Mouse (Mus musculus) MN1 (cell line): ENCODE data around the gene Gopc.

Experiments
- DNase-seq: peaks from one replicate; pipeline ENCODE4 v3.0.0-alpha.2; 2016; ENCODE audit warnings: low spot score

The Gopc gene

DNA sequence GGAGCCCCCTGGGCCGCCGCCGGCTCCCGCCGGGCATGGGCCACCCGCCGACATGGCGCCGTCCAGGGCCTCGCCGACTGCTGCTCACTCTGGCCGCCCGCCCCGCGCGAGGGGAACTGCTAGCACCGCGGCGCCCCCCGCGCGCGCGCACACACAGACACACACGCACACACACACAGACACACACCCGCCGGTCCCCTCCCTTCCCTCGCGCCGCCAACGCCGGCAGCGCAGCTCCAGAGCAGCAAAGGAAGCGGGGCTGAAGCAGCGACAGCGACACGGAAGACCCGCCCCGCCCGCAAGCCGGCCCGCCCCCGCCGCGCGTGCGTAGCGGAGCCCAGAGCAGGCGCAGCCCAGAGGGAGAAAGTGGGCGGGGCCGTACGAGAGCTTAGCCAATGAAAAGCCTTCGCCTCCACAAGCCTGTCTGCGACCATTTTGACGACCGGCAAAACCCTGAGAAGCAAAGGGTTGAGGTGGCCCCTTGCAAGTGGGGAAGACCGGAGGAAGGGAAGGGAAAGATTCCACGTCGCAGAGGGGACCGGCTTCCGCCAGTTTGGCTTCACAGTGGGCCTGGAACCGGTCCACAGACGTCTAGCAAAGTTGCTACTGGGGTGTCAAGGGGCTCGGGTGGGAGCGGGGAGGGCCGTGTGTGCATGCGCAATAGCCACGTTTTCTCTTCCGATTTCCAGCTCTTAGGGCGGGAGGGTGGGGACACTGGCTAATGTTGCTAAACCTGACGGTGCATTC, at the start of gene Gopc:
Gopc (minus strand) TSS at position 280 of the 747 bp plus-strand sequence.
- peak; percentile 100 for DNase-seq

DNA sequence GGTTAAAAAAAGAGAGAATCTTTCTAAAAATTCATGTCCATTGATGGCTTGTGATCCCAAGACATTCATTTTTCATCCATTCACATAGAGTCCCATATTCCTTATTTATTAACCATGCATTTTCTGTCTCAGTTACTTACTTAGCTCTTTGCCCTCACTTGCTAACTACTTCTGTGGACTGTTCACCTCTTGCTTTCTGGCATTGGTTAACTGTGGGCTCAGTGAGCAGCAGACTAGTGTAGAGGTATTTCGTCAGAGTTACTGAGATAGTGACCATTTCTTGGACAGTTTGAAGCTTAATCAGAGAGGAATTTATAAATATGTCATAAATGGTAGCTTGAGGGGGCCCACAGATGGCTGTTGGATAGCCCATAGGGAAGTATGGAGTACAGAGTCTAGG, 49.0 kb upstream of the Gopc start:
- DNase-seq: no peak

DNA sequence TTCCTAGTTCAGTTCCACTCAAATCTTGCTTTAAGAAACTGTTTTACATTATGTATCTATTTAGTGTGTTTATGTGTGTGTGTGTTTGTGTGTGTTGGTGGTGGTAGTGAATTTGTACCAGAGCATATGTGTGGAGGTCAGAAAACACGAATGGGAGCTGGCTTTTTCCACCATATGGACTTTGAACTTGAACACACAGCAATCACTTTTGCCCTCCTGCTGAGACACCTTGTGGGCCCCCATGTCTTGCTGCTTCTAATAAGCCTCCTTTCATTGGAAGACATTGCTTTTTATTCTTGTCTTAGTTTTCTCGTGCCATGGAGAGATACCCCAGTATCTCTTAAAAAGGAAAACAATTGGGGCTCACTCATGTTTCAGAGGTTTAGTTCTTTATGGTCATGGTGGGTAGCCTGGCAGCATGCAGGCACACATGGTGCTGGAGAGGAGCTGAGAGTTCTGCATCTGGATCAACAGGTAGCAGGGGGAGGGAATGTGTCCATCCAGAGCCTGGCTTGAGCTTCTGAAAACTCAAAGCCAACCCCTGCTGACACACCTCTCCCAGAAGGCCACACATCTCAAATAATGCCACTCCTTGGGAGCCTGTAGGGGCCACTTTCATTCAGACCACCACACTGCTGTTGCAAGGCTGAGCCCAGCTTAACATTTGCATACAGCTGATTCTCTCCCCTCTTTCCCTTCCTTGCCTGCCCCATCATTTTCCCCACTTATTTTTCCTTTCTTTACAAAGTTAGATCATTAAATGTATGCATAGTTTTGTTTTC, 45.9 kb upstream of the Gopc start:
- no peak for DNase-seq

DNA sequence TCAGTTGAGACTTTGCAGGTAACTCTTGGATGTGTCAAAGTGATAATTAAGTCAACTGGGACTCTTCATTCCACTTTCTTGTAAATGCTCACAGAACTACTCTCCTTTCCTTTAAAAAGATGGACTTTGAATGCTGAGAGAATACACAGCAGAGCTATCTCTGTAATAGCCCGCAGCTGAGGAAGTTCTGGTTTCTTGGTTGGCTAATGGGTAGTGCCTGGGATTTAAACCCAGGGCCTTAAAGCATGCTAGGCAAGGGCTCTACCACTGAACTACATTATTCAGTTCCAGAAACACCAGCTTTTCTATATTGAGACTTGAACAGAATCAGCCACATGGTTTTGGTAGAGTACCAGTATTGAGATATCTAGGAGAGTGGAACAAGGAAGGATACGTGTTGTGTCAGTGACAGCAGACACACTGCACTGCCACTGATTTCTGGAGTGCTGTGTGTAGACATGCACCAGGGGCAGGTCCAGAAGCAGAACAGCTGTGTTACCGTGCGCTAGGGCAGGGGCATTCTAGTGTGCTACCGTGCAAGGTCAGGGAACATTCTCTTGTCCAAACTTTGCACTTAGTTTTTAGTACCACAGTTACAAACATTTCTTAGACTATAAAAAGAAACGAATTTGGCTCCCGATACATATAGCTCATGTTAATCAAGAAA, 44.5 kb upstream of the Gopc start:
- DNase-seq: no peak

DNA sequence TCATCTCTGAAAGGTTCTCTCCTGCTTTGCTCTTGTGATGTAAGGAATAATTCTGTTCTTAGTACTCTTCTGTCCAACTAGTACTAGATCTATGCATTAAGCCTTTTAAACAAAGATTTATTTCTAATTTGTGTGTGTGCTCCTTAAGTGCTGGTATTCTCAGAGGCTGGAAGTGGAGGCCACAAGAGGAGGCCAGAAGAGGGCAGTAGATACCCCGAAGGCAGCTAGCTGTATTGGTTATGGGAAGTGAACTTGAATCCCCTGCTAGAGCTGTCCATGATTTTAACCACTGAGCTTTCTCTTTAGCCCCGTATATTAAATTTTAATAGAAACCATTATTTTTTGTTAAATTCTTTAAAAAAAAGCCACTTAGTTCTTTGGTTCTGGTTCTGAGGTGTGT, 41.2 kb upstream of the Gopc start:
- no peak for DNase-seq

DNA sequence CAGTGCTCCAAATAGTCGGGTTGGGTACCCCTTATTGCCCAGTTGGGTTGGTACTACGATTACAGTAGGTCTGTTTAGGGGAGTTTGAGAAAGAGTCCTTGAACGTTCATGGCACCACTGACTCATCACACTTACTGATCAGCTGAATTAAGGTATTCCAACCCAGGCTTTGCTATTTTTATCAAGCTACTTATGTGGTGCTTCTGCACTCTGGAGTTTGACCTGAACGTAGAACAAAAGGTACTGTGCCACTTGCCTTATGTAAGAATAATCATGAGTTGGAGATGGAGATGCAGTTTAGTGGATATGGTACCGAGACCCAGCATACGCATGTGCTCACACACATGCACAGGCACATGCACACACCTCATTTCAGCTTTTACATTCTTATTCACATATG, 39.8 kb upstream of the Gopc start:
- no peak for DNase-seq

DNA sequence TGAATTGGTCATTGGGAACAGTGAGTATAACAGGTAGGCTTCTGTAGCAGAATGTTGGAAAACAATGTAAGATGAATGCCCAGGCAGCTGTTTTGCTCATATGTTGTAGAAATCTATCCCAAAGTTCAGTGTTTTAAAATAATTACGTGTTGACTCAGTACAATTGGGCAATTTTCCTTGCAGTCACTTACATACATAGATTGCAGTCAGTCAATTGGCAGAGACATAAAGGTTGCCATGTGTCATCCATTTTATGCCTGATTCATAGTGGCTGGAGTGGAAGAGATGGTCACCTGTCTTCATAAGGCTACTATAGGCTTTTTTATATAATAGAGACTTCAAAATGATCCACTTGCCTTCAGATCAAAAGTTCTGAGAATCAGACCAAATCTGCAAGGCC, 38.6 kb upstream of the Gopc start:
- DNase-seq: no peak

DNA sequence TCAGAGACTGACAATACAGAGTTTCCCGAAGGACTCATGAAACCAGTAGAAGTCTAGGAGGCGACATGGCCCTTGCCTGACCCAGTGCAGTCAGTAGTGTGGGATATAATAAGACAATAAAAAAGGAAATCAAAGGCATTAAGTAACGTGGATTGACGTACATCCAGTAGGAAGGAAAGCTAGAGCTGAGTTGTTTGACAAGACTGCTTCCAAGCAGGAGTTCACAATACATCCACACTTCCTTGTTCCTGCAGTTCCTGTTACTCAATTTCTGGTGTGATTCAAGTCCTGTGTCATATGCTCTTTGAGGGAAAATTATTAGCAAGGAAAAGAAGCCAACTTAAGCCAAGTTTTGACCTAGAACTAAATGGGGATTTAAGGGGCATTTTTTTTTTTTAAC, 37.5 kb upstream of the Gopc start:
- DNase-seq: no peak

DNA sequence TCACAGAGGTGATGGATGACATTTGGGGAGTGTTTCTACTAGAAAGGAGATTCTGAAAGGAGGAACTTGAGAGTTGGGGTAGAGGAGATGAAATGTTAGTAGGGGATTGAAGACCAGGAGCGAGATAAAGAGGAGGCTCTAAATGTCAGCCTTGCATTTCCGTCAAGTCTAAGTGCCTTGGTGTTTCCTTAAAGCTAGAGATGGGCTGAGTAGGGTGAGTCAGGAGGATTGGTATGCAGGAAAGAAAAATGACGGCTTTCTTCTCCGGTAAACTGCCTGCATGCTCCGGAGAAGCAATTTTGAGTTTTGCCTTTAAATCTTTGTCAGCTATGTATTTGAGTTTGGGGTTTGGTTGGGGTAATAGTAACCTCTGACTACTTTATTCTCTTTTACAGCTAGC, 37.0 kb upstream of the Gopc start:
- no peak for DNase-seq

DNA sequence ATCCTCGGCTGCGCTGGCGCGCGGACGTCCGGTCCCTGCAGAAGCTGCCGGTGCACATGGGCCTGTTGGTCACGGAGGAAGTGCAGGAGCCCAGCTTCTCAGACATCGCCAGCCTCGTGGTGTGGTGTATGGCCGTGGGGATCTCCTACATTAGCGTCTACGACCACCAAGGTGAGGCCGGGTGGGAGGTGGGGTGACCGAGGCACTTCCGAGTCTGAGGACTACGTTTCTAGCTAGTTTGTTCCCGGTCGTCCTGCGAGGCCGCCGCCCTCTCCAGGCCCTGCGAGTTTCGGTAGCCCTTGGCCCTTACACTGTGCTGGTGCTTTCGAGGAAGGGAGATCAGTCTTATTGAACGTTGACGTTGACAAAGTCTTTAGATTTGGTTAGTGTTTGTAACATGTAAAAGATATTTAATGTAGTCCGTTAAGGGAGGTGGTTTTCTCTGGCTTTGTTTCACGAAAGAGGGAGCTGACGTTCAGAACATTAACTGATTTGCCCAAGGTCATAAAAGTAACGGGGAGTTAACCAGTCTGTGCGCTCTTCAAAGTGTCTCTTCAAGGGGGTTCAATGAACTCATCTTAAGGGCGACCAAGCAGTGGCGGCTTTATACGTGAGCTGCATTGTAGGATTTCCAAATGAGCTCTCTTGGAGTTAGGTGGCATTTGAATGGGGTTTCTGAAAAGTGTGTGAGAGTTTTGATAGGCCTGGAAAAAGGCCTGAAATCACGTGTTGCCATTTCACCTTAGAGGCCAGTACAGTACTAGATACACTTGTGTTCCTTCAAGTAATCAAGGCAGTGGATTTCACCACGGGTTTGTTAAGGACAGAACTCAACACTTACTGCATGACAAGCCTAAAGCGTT, 36.3 kb upstream of the Gopc start:
- peak; percentile 71 for DNase-seq

DNA sequence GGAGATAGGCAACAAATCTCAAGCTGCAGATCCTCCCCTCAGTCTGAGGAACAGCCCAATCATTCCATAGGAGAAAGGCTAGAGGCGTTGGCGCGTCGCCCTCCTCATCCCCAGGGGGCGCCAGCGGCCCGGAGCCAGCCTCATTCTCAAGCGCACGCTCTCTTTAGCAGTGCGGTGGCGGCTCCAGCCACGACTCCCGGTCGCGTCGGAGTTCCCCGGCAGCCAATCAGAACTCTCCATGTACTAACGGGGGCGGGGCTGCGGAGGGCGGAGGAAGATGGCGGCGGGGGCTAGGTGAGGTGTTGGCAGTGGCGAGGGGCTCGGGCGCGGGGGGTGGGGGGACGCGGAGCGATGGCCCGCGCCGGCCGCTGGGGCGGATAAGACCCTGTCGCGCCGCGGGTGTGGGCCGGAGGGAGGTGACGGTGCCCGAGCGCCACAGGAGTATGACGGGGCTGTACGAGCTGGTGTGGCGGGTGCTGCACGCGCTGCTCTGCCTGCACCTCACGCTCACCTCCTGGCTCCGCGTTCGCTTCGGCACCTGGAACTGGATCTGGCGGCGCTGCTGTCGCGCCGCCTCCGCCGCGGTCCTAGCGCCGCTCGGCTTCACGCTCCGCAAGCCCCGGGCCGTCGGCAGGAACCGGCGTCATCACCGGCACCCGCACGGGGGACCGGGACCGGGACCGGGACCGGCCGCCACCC, 35.5 kb upstream of the Gopc start, which contains the start of gene Nus1:
Nus1 (plus strand) TSS at position 249 of the 699 bp plus-strand sequence.
- peak; percentile 100 for DNase-seq

DNA sequence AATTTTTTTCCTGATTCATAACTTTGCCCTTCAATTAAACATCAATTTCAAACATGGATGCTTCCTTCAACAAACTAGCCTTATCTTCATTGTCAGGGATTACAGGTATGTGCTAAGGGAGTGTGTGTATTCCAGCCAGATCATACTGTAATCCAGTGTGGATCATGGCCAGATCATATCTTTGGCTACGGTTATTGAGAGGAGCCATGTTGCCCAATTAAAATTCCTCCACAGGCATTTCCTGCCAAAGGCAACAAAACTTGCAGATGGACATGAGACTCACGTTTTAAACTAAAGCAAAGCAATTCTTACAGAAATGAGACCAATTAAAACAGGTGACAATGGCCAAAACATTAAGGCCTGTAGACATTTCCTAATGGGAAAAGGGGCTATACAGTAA, 34.5 kb upstream of the Gopc start:
- DNase-seq: no peak

DNA sequence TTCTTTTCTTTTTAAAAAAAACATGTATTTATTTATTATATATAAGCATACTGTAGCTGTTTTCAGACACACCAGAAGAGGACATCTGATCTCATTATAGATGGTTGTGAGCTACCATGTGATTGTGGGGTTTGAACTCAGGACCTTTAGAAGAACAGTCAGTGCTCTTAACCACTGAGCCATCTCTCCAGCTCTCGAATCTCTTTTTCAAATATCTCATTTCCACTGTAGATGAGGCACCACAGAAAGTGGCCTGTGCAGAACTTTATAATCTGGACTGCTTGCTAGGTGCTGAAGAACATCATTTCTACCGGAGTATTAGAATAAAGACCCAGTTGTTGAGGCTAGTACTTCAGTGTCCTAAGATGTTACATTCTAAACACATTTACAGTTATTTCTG, 33.1 kb upstream of the Gopc start:
- DNase-seq: no peak

DNA sequence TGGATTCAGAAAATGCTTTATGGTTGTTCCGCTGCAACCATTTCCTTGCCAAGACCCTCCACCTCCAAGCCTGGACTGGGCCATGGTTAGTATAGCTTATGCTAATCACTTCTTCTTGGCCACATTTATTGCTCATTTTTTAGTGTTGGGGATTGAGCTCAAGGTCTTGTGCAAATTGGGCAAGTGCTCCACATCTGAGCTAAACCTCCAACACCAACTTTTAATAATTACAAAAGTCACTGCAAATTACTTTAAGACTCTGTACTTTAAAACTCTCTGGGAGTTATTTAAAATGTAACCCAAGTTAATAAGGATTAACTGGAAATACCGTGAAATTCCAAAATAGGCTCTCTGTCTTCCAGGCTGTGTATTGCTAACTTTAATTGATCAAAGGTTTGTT, 25.6 kb upstream of the Gopc start:
- DNase-seq: no peak

DNA sequence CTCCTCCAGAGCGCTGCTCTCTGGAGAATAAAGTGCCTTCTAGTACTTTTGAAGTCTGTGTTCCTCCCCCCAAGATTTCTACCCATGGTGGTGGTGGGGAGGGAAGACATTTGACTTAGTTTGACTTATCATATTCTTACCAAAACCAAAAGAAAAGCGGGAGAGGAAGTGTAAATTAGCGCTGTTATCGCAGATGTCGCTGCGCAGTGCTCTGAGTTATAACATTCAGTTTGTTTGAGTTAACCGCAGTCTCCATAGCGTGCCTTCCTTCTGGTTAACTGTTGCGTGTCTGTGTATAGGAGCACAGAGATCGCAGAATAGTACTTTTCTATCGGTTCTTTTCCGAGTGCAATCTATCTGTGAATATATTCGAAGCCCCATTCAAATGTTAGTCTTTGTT, 23.2 kb upstream of the Gopc start:
- no peak for DNase-seq

DNA sequence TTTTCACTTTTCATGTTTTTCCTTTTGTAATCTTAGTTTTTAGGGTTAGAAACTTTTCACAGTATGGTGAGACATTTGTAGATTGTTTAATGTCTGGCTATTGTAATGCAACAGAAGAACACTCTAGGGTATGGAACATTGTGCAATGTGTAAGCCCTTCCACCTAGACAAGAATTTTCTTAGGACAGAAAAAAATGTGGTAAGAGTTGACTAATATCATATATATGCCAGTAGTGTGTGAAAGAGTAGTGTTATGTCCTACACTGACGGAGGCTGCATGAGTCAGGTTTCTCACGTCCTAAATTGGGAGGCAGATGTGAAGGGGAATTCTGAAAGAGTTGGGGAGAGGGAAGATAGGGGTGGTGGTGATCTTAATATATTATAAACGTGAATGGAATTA, 17.8 kb upstream of the Gopc start:
- DNase-seq: no peak

DNA sequence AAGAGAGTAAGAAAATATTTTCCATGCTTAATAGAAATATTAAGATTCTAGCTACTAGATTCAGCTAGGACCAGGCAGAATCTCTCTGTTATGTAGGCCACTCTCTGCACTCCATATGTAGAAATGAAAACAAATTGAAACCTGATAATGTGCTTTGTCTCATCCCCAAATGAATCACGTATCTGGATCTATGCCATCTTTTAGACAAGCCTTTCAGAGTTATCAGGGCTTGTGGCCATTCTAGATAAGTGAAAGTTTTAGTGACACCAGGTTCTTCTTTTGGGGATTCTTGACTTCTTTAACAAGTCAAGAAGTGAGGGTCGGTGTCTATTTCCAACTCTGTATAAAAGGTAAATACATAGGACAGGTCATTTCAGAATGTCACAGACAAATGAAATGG, 16.8 kb upstream of the Gopc start:
- no peak for DNase-seq

DNA sequence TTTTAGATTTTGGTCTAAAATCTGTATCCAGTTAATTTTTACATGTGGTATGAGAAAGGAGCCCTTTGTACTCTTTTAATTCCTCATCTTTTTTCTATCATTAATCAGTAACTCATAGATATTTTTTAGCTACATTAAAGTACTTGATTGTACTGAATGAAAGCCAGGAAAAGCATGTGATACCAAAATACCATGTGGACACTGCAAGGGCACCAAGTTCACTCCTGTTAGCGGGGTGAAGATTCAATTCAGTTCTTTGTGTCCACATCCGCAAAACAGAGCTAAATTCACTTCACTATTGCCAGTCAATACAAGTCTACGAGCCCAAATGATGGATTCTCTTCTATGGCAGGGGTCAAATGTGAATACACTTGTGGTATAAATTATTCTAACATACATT, 14.7 kb upstream of the Gopc start:
- DNase-seq: no peak

DNA sequence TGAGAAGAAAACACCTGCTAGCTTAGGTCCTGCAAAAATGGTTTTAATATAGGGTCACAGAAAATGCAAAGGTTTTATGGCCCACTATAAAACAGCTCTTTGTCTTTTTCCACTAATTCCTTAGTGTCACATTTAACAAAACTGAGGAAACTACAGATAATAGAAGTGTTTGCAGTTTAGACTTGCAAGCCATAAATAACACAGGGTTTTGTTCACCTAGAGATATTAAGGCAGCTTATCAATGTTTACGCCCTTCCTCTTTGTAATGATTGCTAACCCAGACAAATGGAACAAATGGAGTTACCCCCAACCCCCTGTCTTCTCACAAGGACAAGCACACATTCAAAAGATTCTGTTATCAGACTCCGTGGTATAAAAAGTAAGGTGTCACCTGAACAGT, 9.3 kb upstream of the Gopc start:
- DNase-seq: no peak

DNA sequence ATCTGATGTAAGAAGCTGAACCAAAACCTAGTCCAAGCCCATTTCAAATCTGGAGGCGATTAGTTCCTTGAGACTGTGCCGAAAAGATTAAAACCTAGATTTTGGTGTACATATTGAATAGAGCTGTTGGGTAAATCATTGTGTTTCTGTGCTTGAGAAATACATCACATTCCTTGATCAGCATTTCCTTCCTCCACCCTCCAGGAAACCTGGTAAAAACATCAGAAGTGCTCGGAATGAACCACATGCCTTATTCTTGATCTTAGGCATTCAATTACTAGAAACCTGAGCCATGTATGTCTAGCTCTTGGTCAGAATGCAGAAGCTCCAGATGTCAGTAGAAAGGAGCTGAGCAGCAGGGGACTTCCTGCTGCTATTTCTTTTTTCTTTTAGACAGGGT, 7.5 kb upstream of the Gopc start:
- no peak for DNase-seq

DNA sequence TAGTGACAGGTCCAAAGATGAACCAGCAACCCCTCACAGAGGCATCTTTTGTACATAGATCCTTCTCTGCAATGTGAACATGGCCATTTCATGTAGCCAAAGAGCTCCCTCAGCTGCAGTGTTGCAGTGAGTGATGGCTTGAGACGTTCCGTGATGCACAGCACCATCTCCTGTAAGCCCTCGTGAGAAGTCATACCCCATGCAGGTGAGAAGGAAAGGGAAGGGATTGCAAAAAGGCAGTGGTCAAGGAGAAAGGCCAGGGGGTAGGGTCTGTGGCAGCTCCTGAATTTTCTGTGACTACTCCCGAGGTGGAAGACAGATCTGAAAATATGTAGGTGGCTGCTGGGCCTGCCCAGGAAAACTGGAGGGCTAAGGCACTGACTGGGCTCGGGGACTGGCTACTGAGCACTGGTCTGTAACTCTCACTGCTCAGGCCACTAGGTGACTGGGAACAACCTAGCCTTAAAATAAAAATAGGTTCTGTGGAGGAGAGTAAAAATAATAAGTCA, 7.1 kb upstream of the Gopc start, which contains the start of gene Nepn:
Nepn (plus strand) TSS at position 51 of the 509 bp plus-strand sequence.
- no peak for DNase-seq
